Mouse (Mus musculus) megakaryocyte-erythroid progenitor cell, adult 5 weeks (primary cell): ENCODE results near the gene Xpnpep2. TPM values are rescaled to one million over a fixed set of nuclear protein-coding genes. Genes with fewer than 3 reads are reported as not detected.

ENCODE experiments used
- polyA plus RNA-seq: library from polyadenylated mRNA; stranded (reverse); fragments of >175 nt; gene quantifications from 2 replicates; pipeline ENCODE4 v1.2.3, GENCODE M21; 2012

The Xpnpep2 gene
- not detected in 2 replicates for polyA plus RNA-seq

GRCm38 (mm10) chrX:48108394-48109315 is at the start of gene Xpnpep2:
Gene Xpnpep2, plus strand, starts transcription at chrX:48108725.

GRCm38 (mm10) chrX:48146262-48146661 is 37.7 kb downstream of the Xpnpep2 start, which contains the start of gene Sash3:
Gene Sash3, plus strand, starts transcription at chrX:48146436.

Other genes starting within 250 kb of the Xpnpep2 start
- gene Smarca1, start 215.8 kb upstream of the Xpnpep2 start, polyA plus RNA-seq: 0.04 and 0.47 TPM in 2 replicates
- 4.1 and 4.8 TPM in 2 replicates for gene Ocrl, start 196.3 kb upstream of the Xpnpep2 start, polyA plus RNA-seq
- gene Apln, start 73.9 kb upstream of the Xpnpep2 start, polyA plus RNA-seq: 0.26 and 0.48 TPM in 2 replicates
- 43.3 and 51.0 TPM in 2 replicates for gene Sash3, start 37.7 kb downstream of the Xpnpep2 start, polyA plus RNA-seq
- gene Zdhhc9, start 100.2 kb downstream of the Xpnpep2 start, polyA plus RNA-seq: 5.4 and 7.2 TPM in 2 replicates
- 10.4 and 11.7 TPM in 2 replicates for gene Utp14a, start 148.1 kb downstream of the Xpnpep2 start, polyA plus RNA-seq
- gene Bcorl1, start 232.6 kb downstream of the Xpnpep2 start, polyA plus RNA-seq: 8.8 and 11.7 TPM in 2 replicates